Mouse (Mus musculus) cerebellum, adult 2 months (tissue): ENCODE results near the gene Otud7a.

ENCODE experiments used
- CTCF ChIP-seq: fragments of 200-500 bp; IDR thresholded peaks from 2 replicates; pipeline ENCODE4 v1.5.1; 2011; ENCODE audit warnings: low read depth, mild to moderate bottlenecking, control low read depth, low read length, moderate library complexity, borderline replicate concordance; ENCODE audit not compliant: insufficient read depth
- POLR2A ChIP-seq: fragments of 200-500 bp; IDR thresholded peaks from 2 replicates; pipeline ENCODE4 v1.6.1; 2011; ENCODE audit warnings: low read length, control low read depth, borderline replicate concordance; ENCODE audit not compliant: insufficient read depth

GRCm38 (mm10) chr7:63405988-63406387, 38.6 kb upstream of the Otud7a start:
- TF ChIP-seq CTCF (no peak), POLR2A (no peak)
